Mouse (Mus musculus) C2C12 (cell line): ENCODE measurements at regions not wholly inside any gene's neighbourhood (a gene's known extent, or its start where the extent isn't known, plus 50 kb on each side); places are given as distances from the start of the nearest gene placed in this dataset.

Experiments
- H3K27me3 ChIP-seq: one replicate; pipeline ENCODE4 v1.6.1; 2011; ENCODE audit not compliant: control insufficient read depth, insufficient read depth, insufficient read length
- H3K36me3 ChIP-seq: one replicate; pipeline ENCODE4 v1.6.1; 2011; ENCODE audit not compliant: control insufficient read depth, insufficient read depth
- H3K4me3 ChIP-seq: one replicate; pipeline ENCODE4 v1.5.1; 2011; ENCODE audit warnings: mild to moderate bottlenecking, control low read depth; ENCODE audit not compliant: poor library complexity, insufficient read depth, severe bottlenecking
- H3K79me2 ChIP-seq: one replicate; pipeline ENCODE4 v1.6.1; 2011; ENCODE audit not compliant: control insufficient read depth, insufficient read depth
- H3K79me3 ChIP-seq: one replicate; pipeline ENCODE4 v1.6.1; 2011; ENCODE audit warnings: low read depth, control low read depth
- H3ac ChIP-seq: one replicate; pipeline ENCODE3; 2011; ENCODE audit warnings: low read depth; ENCODE audit not compliant: control insufficient read depth, insufficient read length
- CEBPB ChIP-seq: IDR thresholded peaks from one replicate; pipeline ENCODE4 v1.6.1; 2011; ENCODE audit warnings: low read depth, mild to moderate bottlenecking, control low read depth, moderate library complexity
- CTCF ChIP-seq: IDR thresholded peaks from one replicate; pipeline ENCODE4 v1.5.1; 2011; ENCODE audit not compliant: control insufficient read depth, insufficient read depth, insufficient read length
- FOSL1 ChIP-seq: IDR thresholded peaks from one replicate; pipeline ENCODE4 v1.8.0; 2011; ENCODE audit warnings: mild to moderate bottlenecking, low read length; ENCODE audit not compliant: poor library complexity, insufficient read depth, severe bottlenecking
- MAX ChIP-seq: IDR thresholded peaks from one replicate; pipeline ENCODE4 v1.6.1; 2011; ENCODE audit warnings: mild to moderate bottlenecking, control low read depth
- MYOD1 ChIP-seq: IDR thresholded peaks from one replicate; pipeline ENCODE4 v1.6.1; 2011; ENCODE audit warnings: low read depth; ENCODE audit not compliant: control insufficient read depth, insufficient read length
- MYOG ChIP-seq: IDR thresholded peaks from one replicate; pipeline ENCODE4 v1.6.1; 2011; ENCODE audit not compliant: control insufficient read depth, insufficient read length; ENCODE audit errors: extremely low read depth
- USF1 ChIP-seq: IDR thresholded peaks from one replicate; pipeline ENCODE4 v1.6.1; 2011; ENCODE audit warnings: low read depth, mild to moderate bottlenecking, control low read depth, moderate library complexity

DNA sequence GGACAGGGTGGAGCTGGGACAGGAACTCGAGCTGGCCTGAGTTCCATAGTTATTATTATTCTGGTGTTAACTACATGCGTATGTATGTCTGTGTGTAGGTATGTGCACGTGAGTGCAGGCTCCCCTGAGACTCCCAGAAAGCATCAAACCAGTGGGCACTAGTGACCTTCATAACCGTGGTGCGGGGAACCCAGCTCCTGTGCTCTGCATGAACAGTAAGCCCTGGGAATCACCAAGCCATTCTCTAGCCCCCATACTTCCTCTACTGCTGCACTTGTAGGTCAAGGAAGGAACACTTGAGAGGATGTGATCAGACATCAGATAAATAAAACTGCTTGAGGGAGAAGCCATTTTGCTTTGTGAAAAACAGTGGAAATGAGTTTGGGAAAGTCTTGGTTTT, 211.2 kb downstream of the Btg1 start:
- Histone ChIP-seq H3K79me3 (no peaks in the 10 kb centered on the region), H3K4me3 (no peak overlapping the region), H3K36me3 (no peaks in the 10 kb centered on the region), H3K79me2 (no peaks in the 10 kb centered on the region), H3K27me3 (no peaks in the 10 kb centered on the region), H3ac (no peak overlapping the region)
- TF ChIP-seq MYOD1 (no peak), MYOG (no peak), USF1 (no peak), CTCF (no peak), FOSL1 (no peak), CEBPB (no peak)

DNA sequence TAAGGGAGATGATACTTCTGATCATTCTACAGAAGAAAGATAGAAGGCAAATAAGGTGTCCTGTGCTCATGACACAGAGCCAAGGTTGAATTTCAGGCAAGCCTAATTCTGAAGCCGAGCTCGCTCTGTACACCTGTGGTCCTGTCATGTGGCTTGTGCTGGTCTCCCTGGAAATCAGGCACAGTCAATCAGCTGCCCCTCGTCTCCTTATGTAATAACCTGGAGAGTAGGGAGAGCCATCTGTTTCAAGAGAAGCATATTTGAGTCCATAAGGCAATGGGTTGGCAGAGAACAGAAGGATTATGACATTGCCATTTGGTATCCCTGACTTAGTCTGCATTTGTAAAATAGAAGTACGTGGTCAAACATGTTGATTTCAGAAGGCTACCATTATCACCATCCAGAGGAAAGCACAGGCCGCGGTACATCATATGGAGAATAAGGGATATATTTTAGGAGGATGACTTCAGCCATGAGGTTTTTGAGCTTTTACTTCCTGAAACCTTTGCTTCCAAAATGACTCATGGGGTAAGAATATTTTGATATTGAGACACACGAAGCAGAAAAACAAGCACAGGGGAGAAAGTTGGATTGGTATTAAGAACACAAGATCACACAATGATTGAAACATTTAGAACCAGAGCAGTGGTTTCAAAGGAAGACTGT, 211.9 kb downstream of the Btg1 start:
- no peak overlapping the region for H3K4me3 ChIP-seq
- no peaks in the 10 kb centered on the region for H3K27me3 ChIP-seq
- TF ChIP-seq CEBPB = peak; percentile 38
- TF ChIP-seq FOSL1 = no peak
- TF ChIP-seq MYOG = no peak
- TF ChIP-seq MAX = no peak
- TF ChIP-seq MYOD1 = peak; percentile 24
- no peak for TF ChIP-seq CTCF
- no peak for TF ChIP-seq USF1
- no peak overlapping the region for H3ac ChIP-seq
- H3K79me3 ChIP-seq = no peaks in the 10 kb centered on the region
- no peaks in the 10 kb centered on the region for H3K79me2 ChIP-seq
- no peaks in the 10 kb centered on the region for H3K36me3 ChIP-seq

DNA sequence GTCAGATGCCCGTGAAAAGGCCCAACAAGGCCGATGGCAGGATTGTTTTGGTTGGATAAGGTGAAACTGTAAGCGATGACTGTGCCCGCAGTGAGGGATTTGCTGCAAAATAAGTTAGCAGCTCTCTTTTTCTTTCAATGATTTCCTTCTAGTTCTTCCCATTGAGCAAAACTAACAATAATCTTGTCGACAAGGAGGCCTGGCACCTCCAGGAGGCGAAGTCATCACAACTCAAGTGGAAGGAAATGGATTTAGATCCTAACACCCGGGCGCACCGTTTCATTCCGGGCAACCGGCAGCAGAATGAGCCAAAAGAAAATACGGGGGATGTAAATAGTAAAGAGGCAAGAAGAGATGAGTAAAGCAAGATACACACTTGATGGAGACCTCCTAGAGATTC, 214.3 kb downstream of the Btg1 start:
- H3K27me3 ChIP-seq = no peaks in the 10 kb centered on the region
- TF ChIP-seq FOSL1 = no peak
- TF ChIP-seq CEBPB = no peak
- TF ChIP-seq MAX = no peak
- no peak for TF ChIP-seq CTCF
- TF ChIP-seq MYOD1 = no peak
- TF ChIP-seq MYOG = no peak
- TF ChIP-seq USF1 = no peak
- H3K79me2 ChIP-seq = no peaks in the 10 kb centered on the region
- H3K79me3 ChIP-seq = no peaks in the 10 kb centered on the region
- no peaks in the 10 kb centered on the region for H3K36me3 ChIP-seq
- H3ac ChIP-seq = no peak overlapping the region
- no peak overlapping the region for H3K4me3 ChIP-seq

DNA sequence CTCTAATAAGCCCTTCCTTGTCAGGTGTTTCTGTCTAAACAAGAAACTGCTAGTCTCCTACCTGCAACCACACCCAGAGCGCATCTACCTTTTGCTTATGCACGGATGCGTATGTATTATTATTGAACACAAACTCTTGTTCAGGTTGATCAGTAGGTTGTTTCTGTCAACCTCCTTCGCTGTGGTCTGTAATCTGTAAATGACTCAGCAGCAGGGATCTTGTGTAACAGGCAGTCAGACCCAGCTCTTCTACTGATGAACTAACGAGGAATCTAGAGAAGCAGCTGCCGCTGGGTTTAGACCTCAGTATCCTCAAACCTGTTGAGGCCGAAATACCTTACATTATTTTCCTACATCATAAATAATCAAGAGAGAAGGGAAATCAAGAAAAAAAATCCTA, 220.4 kb downstream of the Btg1 start:
- no peaks in the 10 kb centered on the region for H3K79me2 ChIP-seq
- H3K27me3 ChIP-seq = no peaks in the 10 kb centered on the region
- no peaks in the 10 kb centered on the region for H3K79me3 ChIP-seq
- no peaks in the 10 kb centered on the region for H3K36me3 ChIP-seq
- H3ac ChIP-seq = no peak overlapping the region
- no peak for TF ChIP-seq MYOG
- no peak for TF ChIP-seq MYOD1
- TF ChIP-seq FOSL1 = no peak
- TF ChIP-seq MAX = no peak
- TF ChIP-seq CTCF = no peak
- TF ChIP-seq CEBPB = peak; percentile 62
- no peak for TF ChIP-seq USF1
- no peak overlapping the region for H3K4me3 ChIP-seq

DNA sequence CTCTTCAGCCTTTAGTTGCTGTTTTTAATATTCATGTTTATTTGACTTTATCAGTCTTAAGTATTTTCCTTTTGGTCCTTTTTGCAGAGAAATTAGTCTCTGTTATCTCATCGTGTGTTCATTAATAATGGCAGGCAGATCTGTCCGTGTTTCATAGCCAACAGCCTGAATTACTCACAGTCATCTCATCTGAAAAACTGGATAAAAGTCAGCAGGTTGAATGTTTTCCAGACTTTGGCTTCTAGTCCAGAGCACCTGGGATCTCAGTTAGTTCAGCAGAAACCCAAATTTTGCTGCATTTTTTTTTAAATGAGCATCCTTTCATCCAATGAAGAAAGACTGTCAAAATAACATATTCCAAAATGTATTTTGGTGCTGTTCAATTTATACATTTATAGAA, 224.3 kb downstream of the Btg1 start:
- Histone ChIP-seq H3K79me2 (no peaks in the 10 kb centered on the region), H3K27me3 (no peaks in the 10 kb centered on the region)
- no peak for TF ChIP-seq MYOG
- no peak for TF ChIP-seq FOSL1

GRCm38 (mm10) chr10:96841956-96842355, 225.2 kb downstream of the Btg1 start:
- Histone ChIP-seq H3K36me3 (no peaks in the 10 kb centered on the region), H3K4me3 (no peak overlapping the region), H3K79me2 (no peaks in the 10 kb centered on the region), H3K27me3 (no peaks in the 10 kb centered on the region), H3K79me3 (no peaks in the 10 kb centered on the region), H3ac (no peak overlapping the region)
- TF ChIP-seq MAX = no peak
- no peak for TF ChIP-seq FOSL1
- TF ChIP-seq MYOD1 = no peak
- no peak for TF ChIP-seq CTCF
- TF ChIP-seq USF1 = no peak
- TF ChIP-seq MYOG = no peak

More for the DNA sequence above, 224.3 kb downstream of the Btg1 start:
- Histone ChIP-seq H3ac (no peak overlapping the region), H3K4me3 (no peak overlapping the region), H3K36me3 (no peaks in the 10 kb centered on the region), H3K79me3 (no peaks in the 10 kb centered on the region)
